Mouse (Mus musculus): Measurements from ENCODE around the gene Itk. TPM values are rescaled to one million over a fixed set of nuclear protein-coding genes. Genes with fewer than 3 reads are reported as not detected.

The Itk gene
- polyA plus RNA-seq, 1 experiment = 1.8 TPM

DNA sequence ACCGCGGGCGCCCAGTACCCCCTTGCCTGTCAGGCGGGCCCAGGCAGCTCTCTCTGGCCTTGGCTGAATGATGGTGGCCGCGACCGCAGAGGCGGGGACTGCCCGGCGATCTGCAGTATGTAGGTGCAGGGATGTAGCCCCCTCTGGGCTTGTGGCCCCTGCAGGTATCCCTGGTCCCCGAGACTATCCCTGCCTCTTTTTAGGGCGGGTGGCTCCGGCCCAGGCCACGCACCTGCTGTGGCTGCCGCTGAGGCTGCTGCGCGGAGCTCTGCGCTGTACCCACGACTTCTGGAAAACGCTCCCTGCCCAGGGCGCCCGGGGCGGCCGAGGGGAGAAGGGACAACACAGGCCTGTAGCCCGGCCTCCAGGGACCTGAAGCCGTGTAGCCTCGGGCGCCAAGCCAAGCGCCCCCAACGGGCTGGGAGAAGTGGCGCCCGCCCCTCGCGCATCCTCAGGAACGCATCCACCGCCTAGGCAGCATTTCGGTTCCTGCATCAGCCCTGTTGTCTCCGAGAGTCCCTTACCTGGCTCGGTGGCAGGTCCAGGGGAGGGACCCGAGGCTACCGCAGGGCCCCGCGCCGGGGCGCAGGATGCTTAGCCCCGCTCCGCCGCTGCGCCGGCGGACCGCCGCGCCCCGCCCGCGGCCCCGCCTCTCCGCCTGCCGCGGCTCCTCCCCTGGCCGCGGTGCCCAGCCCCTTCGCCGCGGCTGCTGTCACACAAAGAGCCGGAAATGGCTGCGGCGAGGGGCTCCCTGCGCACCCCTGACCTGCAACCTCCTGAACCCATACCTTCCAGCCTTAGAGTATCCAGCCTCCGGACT, 77.4 kb downstream of the Itk start:
- no peaks in the 10 kb centered on the region for H3K36me3 ChIP-seq (ENCODE audit: control insufficient read depth, insufficient read depth, low read length)
- 1% methylated on average over 71 of the region's 71 CpGs for WGBS
- peak overlapping the region; percentile 85 for H3K27ac ChIP-seq (ENCODE audit: insufficient read depth, low read depth, low read length)
- TF ChIP-seq CTCF (conservative IDR thresholded peaks at IDR 0.05; ENCODE audit: insufficient read depth, insufficient read length, low read depth, low read length) = no peak
- no peak for TF ChIP-seq POLR2A (IDR thresholded peaks at IDR 0.05; ENCODE audit: low read depth, low read length)
- peak; percentile 72 for DNase-seq
- peak overlapping the region; percentile 98 for H3K4me3 ChIP-seq (ENCODE audit: insufficient read depth, low read depth, low read length)
- H3K4me1 ChIP-seq (ENCODE audit: control insufficient read depth, insufficient read depth, low read length) = peaks cover 20% of the 10 kb centered on the region; the same call in 1 of the 2 replicates
- no peaks in the 10 kb centered on the region for H3K27me3 ChIP-seq (replicated peaks; ENCODE audit: control insufficient read depth, insufficient read depth, low read length)

DNA sequence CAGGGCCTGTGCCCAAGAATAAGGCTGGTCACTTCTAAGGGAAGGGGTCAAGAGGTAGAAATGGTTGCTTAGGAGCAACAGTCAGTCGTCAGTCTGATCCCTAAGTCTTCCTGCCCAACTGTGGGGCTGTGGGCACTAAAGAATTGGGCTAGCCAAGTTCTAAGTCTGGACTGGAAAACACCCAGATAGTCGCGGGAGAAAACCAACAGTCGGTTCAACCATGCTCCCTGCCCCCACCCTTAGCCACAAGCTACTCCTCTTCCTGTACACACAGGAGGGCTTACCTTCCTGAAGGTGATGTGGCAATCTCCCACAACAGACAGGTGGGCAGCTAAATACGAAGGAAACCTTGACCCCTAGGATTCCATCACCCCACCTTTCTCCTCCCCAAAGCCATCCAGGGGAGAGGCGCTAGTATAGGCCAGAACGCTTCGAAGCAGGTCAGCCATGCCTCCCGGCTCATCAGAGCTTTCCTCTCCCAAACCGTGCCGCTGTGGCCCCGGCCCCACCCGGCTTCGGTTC, 78.1 kb downstream of the Itk start:
- 8% methylated on average over 14 of the region's 14 CpGs for WGBS
- H3K4me1 ChIP-seq (ENCODE audit: control insufficient read depth, insufficient read depth, low read length) = peaks cover 20% of the 10 kb centered on the region; the same call in 1 of the 2 replicates
- peak overlapping the region; percentile 98 for H3K4me3 ChIP-seq (ENCODE audit: insufficient read depth, low read depth, low read length)
- peak overlapping the region; percentile 85 for H3K27ac ChIP-seq (ENCODE audit: insufficient read depth, low read depth, low read length)
- H3K27me3 ChIP-seq (replicated peaks; ENCODE audit: control insufficient read depth, insufficient read depth, low read length) = no peaks in the 10 kb centered on the region
- DNase-seq = peak; percentile 47
- TF ChIP-seq CTCF (conservative IDR thresholded peaks at IDR 0.05; ENCODE audit: insufficient read depth, insufficient read length, low read depth, low read length) = no peak
- TF ChIP-seq POLR2A (IDR thresholded peaks at IDR 0.05; ENCODE audit: low read depth, low read length) = no peak
- H3K36me3 ChIP-seq (ENCODE audit: control insufficient read depth, insufficient read depth, low read length) = no peaks in the 10 kb centered on the region

DNA sequence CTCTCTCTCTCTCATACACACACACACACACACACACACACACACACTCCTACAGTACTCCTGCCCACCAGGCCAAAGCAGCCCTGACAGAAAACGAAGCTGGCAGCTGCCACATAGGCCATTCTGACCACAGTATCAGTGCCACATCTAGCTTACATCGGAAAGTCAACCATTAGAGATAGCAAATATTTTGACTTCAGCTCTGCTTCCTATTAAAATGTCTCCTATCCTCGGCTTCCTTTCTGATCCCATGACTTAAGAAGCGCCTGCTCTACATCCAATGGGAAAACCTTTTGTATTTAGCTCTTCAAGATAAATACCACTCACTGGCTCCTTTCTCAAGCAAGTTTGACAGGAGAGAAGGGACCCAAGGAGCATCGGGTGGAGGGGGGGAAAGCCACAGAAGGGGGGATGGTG, 78.7 kb downstream of the Itk start:
- Histone ChIP-seq H3K27ac (ENCODE audit: insufficient read depth, low read depth, low read length) (peak overlapping the region; percentile 76), H3K4me1 (ENCODE audit: control insufficient read depth, insufficient read depth, low read length) (peaks cover 20% of the 10 kb centered on the region; the same call in 1 of the 2 replicates), H3K4me3 (ENCODE audit: insufficient read depth, low read depth, low read length) (peak overlapping the region; percentile 98), H3K27me3 (replicated peaks; ENCODE audit: control insufficient read depth, insufficient read depth, low read length) (no peaks in the 10 kb centered on the region), H3K36me3 (ENCODE audit: control insufficient read depth, insufficient read depth, low read length) (no peaks in the 10 kb centered on the region)
- 53% methylated on average over 5 of the region's 5 CpGs for WGBS
- TF ChIP-seq POLR2A (IDR thresholded peaks at IDR 0.05; ENCODE audit: low read depth, low read length) (no peak), CTCF (conservative IDR thresholded peaks at IDR 0.05; ENCODE audit: insufficient read depth, insufficient read length, low read depth, low read length) (no peak)
- DNase-seq = no peak

DNA sequence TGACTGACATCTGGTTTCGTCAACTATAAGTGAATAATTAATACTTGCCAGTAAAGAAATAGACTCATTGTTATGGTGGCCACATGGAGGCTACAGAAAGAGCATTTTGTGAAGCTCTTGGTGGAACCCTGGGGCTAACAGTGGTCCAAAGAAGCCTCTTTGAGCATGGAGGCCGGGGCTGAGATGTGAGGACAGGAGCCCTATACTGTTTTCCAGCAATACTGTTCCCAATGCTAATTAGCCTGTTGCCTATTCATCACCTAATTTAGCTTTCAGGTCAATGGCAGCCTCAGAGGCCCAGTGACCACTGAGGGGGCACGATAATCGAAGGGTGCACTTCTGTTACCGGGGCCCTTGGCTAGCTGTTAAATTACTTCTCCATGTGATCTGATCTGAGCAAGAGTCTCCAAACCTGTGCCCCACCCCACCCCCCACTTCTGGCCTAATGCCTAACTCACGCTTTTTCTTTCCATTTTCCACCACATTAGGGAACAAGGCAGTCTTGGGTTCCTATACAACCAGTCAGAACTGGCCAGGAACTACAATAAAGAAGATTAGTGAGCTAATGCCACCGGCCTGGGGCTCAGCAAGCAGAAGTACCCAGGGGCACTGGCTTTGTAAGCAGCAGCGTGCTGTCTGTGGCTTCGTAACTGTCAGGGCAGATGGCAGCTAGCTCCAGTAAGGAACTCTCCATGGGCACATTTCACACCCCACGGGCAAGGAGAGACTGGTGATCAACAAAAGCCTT, 79.3 kb downstream of the Itk start:
- no peak for TF ChIP-seq POLR2A (IDR thresholded peaks at IDR 0.05; ENCODE audit: low read depth, low read length)
- no peak for TF ChIP-seq CTCF (conservative IDR thresholded peaks at IDR 0.05; ENCODE audit: insufficient read depth, insufficient read length, low read depth, low read length)
- peak overlapping the region; percentile 98 for H3K4me3 ChIP-seq (ENCODE audit: insufficient read depth, low read depth, low read length)
- H3K36me3 ChIP-seq (ENCODE audit: control insufficient read depth, insufficient read depth, low read length) = no peaks in the 10 kb centered on the region
- H3K27ac ChIP-seq (ENCODE audit: insufficient read depth, low read depth, low read length) = peak overlapping the region; percentile 76
- peak; percentile 36 for DNase-seq
- H3K27me3 ChIP-seq (replicated peaks; ENCODE audit: control insufficient read depth, insufficient read depth, low read length) = no peaks in the 10 kb centered on the region
- H3K4me1 ChIP-seq (ENCODE audit: control insufficient read depth, insufficient read depth, low read length) = peaks cover 23% of the 10 kb centered on the region; the same call in 1 of the 2 replicates
- WGBS = 52% methylated on average over 10 of the region's 10 CpGs

DNA sequence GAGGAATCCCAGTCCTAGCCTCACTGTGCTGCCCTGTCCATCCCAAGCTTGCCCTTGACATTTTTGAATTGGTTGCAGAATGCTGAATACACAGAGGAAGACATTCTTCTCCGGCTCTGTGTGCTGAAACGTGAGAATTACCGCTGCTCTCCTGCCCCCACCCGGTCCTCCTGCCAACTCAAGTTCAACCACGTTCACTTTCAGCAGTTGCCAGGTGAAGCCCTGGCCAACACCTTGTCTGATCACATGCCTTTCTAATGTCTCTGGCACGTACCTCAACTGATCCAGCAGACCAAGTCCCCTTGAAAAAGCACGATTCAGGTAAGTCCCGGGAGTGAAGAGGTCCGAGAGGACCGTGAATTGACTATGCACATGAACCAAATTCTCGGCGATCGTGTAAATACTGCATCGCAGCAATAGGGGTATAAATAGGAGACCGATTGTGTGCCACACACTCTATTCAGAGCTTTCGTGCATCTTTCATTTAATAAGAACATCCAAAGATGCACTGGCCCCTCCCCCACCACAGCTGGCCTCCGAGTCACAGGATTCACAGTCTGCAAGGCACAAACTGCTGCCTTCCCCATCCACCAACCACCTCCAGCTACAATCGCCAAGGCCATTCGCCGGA, 80.1 kb downstream of the Itk start:
- TF ChIP-seq POLR2A (IDR thresholded peaks at IDR 0.05; ENCODE audit: low read depth, low read length) (no peak), CTCF (conservative IDR thresholded peaks at IDR 0.05; ENCODE audit: insufficient read depth, insufficient read length, low read depth, low read length) (no peak; the same call in 1 of the 2 replicates)
- WGBS = 50% methylated on average over 20 of the region's 20 CpGs
- Histone ChIP-seq H3K4me1 (ENCODE audit: control insufficient read depth, insufficient read depth, low read length) (peaks cover 23% of the 10 kb centered on the region; the same call in 1 of the 2 replicates), H3K27ac (ENCODE audit: insufficient read depth, low read depth, low read length) (peak overlapping the region; percentile 76), H3K36me3 (ENCODE audit: control insufficient read depth, insufficient read depth, low read length) (no peaks in the 10 kb centered on the region), H3K4me3 (ENCODE audit: insufficient read depth, low read depth, low read length) (peak overlapping the region; percentile 24), H3K27me3 (replicated peaks; ENCODE audit: control insufficient read depth, insufficient read depth, low read length) (no peaks in the 10 kb centered on the region)
- peak; percentile 91 for DNase-seq

DNA sequence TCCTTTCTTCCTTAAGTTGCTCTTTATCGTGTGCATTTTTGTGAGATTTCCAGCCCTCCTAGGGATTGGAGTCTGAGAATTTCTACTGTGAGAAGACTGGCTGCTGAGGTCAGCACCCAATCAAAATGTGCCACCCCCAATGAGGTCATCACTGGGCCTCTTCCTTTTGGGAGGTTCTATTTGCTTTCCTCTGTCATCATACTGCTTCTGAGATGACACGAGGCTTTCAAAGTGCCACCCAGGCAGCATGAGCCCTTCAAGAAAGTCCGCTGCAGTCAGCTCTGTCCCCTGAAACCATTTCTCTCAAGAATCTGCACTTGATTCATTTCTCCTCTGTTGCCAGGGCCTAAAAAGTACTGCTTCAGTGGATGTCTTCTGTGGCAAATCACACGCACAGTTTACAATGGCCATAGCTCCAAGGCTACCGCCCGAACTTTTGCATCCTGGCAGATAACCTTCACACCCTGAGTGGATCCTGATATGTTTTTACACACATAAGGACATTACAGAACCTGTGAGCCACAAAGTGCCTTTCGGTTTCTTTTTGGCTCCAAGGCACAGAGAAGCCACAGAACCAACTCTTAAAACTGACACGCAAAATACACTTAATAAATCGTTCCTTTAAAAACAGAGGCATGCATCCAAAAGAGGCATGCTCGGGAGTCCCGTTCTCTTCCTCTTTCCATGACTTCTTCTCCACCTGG, 80.9 kb downstream of the Itk start:
- 68% methylated on average over 11 of the region's 11 CpGs for WGBS
- H3K4me3 ChIP-seq (ENCODE audit: insufficient read depth, low read depth, low read length) = peak overlapping the region; percentile 13
- H3K27ac ChIP-seq (ENCODE audit: insufficient read depth, low read depth, low read length) = peak overlapping the region; percentile 71
- peaks cover 23% of the 10 kb centered on the region; the same call in 1 of the 2 replicates for H3K4me1 ChIP-seq (ENCODE audit: control insufficient read depth, insufficient read depth, low read length)
- DNase-seq = no peak
- no peaks in the 10 kb centered on the region for H3K36me3 ChIP-seq (ENCODE audit: control insufficient read depth, insufficient read depth, low read length)
- TF ChIP-seq POLR2A (IDR thresholded peaks at IDR 0.05; ENCODE audit: low read depth, low read length) (no peak), CTCF (conservative IDR thresholded peaks at IDR 0.05; ENCODE audit: insufficient read depth, insufficient read length, low read depth, low read length) (no peak)
- H3K27me3 ChIP-seq (replicated peaks; ENCODE audit: control insufficient read depth, insufficient read depth, low read length) = no peaks in the 10 kb centered on the region
